Mouse (Mus musculus) adrenal gland, postnatal 0 days (tissue): ENCODE data around the gene Clcf1. TPM values are rescaled to one million over a fixed set of nuclear protein-coding genes. Genes with fewer than 3 reads are reported as not detected.

Experiments used
- microRNA-seq: library from miRNA; unstranded; fragments of <30 nt; microRNA quantifications from one replicate; pipeline ENCODE4, GENCODE M21; 2016; ENCODE audit warnings: borderline replicate concordance; ENCODE audit not compliant: insufficient number of aligned reads
- polyA plus RNA-seq: library from polyadenylated mRNA; unstranded; fragments of >200 nt; fragmentation: Nextera tagmentation; extraction: Ambion mirVana; gene quantifications from 2 replicates; pipeline ENCODE4 v1.2.1, GENCODE M21; 2015

The Clcf1 gene
- polyA plus RNA-seq: 3.1 and 4.0 TPM in 2 replicates

GRCm38 (mm10) chr19:4214071-4214770 is at the start of gene Clcf1, which contains the start of gene AC109138.7:
Gene Clcf1, plus strand, starts transcription at chr19:4214238.
Gene AC109138.7, plus strand, starts transcription at chr19:4214357.

GRCm38 (mm10) chr19:4175368-4175947 is 38.6 kb upstream of the Clcf1 start, which contains the start of gene Carns1:
Gene Carns1, minus strand, starts transcription at chr19:4175479.

GRCm38 (mm10) chr19:4190831-4191334 is 23.2 kb upstream of the Clcf1 start, which contains the start of gene Tbc1d10c:
Gene Tbc1d10c, minus strand, starts transcription at chr19:4191284.

GRCm38 (mm10) chr19:4191528-4192250 is 22.3 kb upstream of the Clcf1 start, which contains the start of gene Ppp1ca:
Gene Ppp1ca, plus strand, starts transcription at chr19:4192065.

GRCm38 (mm10) chr19:4201291-4201909 is 12.6 kb upstream of the Clcf1 start, which contains the start of gene Rad9a:
Gene Rad9a, minus strand, starts transcription at chr19:4201662.

GRCm38 (mm10) chr19:4231253-4232185 is 17.5 kb downstream of the Clcf1 start, which contains the start of gene Pold4:
Gene Pold4, plus strand, starts transcription at chr19:4231899.

GRCm38 (mm10) chr19:4268566-4269361 is 54.7 kb downstream of the Clcf1 start, which contains the start of gene Ssh3:
Gene Ssh3, minus strand, starts transcription at chr19:4269180.

Small RNAs within 50 kb of the gene (microRNA-seq; reads per million reads assigned to microRNA genes)
- gene Gm26115 (not detected), gene Mir6985 (1.1 reads per million)

Other genes with a start within 250 kb of the Clcf1 start
- gene Aldh3b2, start 241.9 kb upstream of the Clcf1 start, polyA plus RNA-seq: 0.28 and 0.51 TPM in 2 replicates
- gene Acy3, start 227.7 kb upstream of the Clcf1 start, polyA plus RNA-seq: 19.0 and 38.9 TPM in 2 replicates
- not detected in 2 replicates for gene Tbx10, start 221.5 kb upstream of the Clcf1 start, polyA plus RNA-seq
- 47.5 and 51.7 TPM in 2 replicates for gene Nudt8, start 213.7 kb upstream of the Clcf1 start, polyA plus RNA-seq
- gene Gm49405, start 213.6 kb upstream of the Clcf1 start, polyA plus RNA-seq: 0.63 and 1.1 TPM in 2 replicates
- gene Doc2g, start 210.9 kb upstream of the Clcf1 start, polyA plus RNA-seq: 1.3 and 1.9 TPM in 2 replicates
- 157 and 202 TPM in 2 replicates for gene Ndufv1, start 201.4 kb upstream of the Clcf1 start, polyA plus RNA-seq
- gene Gstp1, start 176.3 kb upstream of the Clcf1 start, polyA plus RNA-seq: 407 and 489 TPM in 2 replicates
- gene Gstp2, start 168.2 kb upstream of the Clcf1 start, polyA plus RNA-seq: 6.0 and 9.7 TPM in 2 replicates
- gene Gstp3, start 154.7 kb upstream of the Clcf1 start, polyA plus RNA-seq: 3.0 and 3.5 TPM in 2 replicates
- not detected in 2 replicates for gene Cabp2, start 132.7 kb upstream of the Clcf1 start, polyA plus RNA-seq
- gene Cdk2ap2, start 117.1 kb upstream of the Clcf1 start, polyA plus RNA-seq: 66.6 and 102 TPM in 2 replicates
- gene Pitpnm1, start 114.2 kb upstream of the Clcf1 start, polyA plus RNA-seq: 12.9 and 14.0 TPM in 2 replicates
- gene Aip, start 88.4 kb upstream of the Clcf1 start, polyA plus RNA-seq: 78.0 and 102 TPM in 2 replicates
- gene Gpr152, start 74.5 kb upstream of the Clcf1 start, polyA plus RNA-seq: not detected in 2 replicates
- gene Cabp4, start 70.2 kb upstream of the Clcf1 start, polyA plus RNA-seq: 0.03 and 0.06 TPM in 2 replicates
- 169 and 210 TPM in 2 replicates for gene Coro1b, start 65.6 kb upstream of the Clcf1 start, polyA plus RNA-seq
- gene Ptprcap, start 60.6 kb upstream of the Clcf1 start, polyA plus RNA-seq: 2.5 and 4.9 TPM in 2 replicates
- 30.3 and 45.3 TPM in 2 replicates for gene Rps6kb2, start 50.9 kb upstream of the Clcf1 start, polyA plus RNA-seq
- 3.3 and 4.0 TPM in 2 replicates for gene Carns1, start 38.8 kb upstream of the Clcf1 start, polyA plus RNA-seq
- 3.2 and 4.0 TPM in 2 replicates for gene Tbc1d10c, start 23.0 kb upstream of the Clcf1 start, polyA plus RNA-seq
- 713 and 730 TPM in 2 replicates for gene Ppp1ca, start 22.2 kb upstream of the Clcf1 start, polyA plus RNA-seq
- 11.1 and 14.0 TPM in 2 replicates for gene Rad9a, start 12.6 kb upstream of the Clcf1 start, polyA plus RNA-seq
- not detected in 2 replicates for gene AC109138.7, start 119 bp downstream of the Clcf1 start, polyA plus RNA-seq
- gene Pold4, start 17.7 kb downstream of the Clcf1 start, polyA plus RNA-seq: 63.7 and 66.1 TPM in 2 replicates
- 10.8 and 19.7 TPM in 2 replicates for gene Ssh3, start 54.9 kb downstream of the Clcf1 start, polyA plus RNA-seq
- 5.3 and 7.1 TPM in 2 replicates for gene Ankrd13d, start 68.9 kb downstream of the Clcf1 start, polyA plus RNA-seq
- 11.0 and 11.6 TPM in 2 replicates for gene Grk2, start 92.0 kb downstream of the Clcf1 start, polyA plus RNA-seq
- 22.5 and 28.7 TPM in 2 replicates for gene Kdm2a, start 184.0 kb downstream of the Clcf1 start, polyA plus RNA-seq
- 46.9 and 47.7 TPM in 2 replicates for gene Rhod, start 225.2 kb downstream of the Clcf1 start, polyA plus RNA-seq